Mouse (Mus musculus) CH12.LX (cell line): ENCODE data around the gene Entpd1. TPM values are rescaled to one million over a fixed set of nuclear protein-coding genes. Genes with fewer than 3 reads are reported as not detected.

Source experiments
- DNase-seq: peaks from one replicate; pipeline ENCODE4 v3.0.0-alpha.2; 2013; ENCODE audit errors: extremely low read depth
- H3K27ac ChIP-seq: 2 replicates; pipeline ENCODE4 v1.5.1; 2012; ENCODE audit warnings: low read depth, mild to moderate bottlenecking, control low read depth, moderate library complexity; ENCODE audit not compliant: insufficient read depth
- H3K27me3 ChIP-seq: replicated peaks from 2 replicates; pipeline ENCODE3; 2012; ENCODE audit warnings: inconsistent platforms
- H3K36me3 ChIP-seq, 2 experiments: replicated peaks in 1 of 2; 2 replicates each; pipeline versions ENCODE3 to v1.6.1; 2012; ENCODE audit warnings: inconsistent platforms in 1 of 2, low read length in 1 of 2, mild to moderate bottlenecking in 1 of 2, mixed read lengths in 1 of 2, moderate library complexity in 1 of 2; ENCODE audit not compliant: control insufficient read depth in 1 of 2, insufficient read depth in 1 of 2
- H3K4me1 ChIP-seq, 2 experiments: 2 replicates each; pipeline ENCODE4 v1.6.1; 2012; ENCODE audit warnings: inconsistent platforms in 1 of 2, moderate library complexity in 1 of 2; ENCODE audit not compliant: insufficient read depth in 2 of 2, control insufficient read depth in 1 of 2
- H3K4me2 ChIP-seq: 2 replicates; pipeline ENCODE4 v1.6.1; 2012; ENCODE audit warnings: low read depth, mild to moderate bottlenecking, control low read depth; ENCODE audit not compliant: poor library complexity, insufficient read depth, severe bottlenecking
- H3K4me3 ChIP-seq, 3 experiments: fragments of 150-350 bp in 1 of 3; sonication (generic) in 1 of 3; replicated peaks in 1 of 3; 2 replicates each; pipeline versions ENCODE3 to v1.5.1; 2011 to 2012; ENCODE audit warnings: low read depth in 2 of 3, low read length in 2 of 3, mild to moderate bottlenecking in 2 of 3, moderate library complexity in 2 of 3, control low read depth in 1 of 3, improper control_type of control experiment in 1 of 3, inconsistent platforms in 1 of 3, mixed read lengths in 1 of 3; ENCODE audit not compliant: poor library complexity in 1 of 3
- H3K79me2 ChIP-seq: replicated peaks from 2 replicates; pipeline ENCODE4 v1.6.1; 2012; ENCODE audit warnings: mild to moderate bottlenecking, moderate library complexity; ENCODE audit not compliant: control insufficient read depth, poor library complexity, insufficient read depth, severe bottlenecking; ENCODE audit errors: extremely low read depth
- H3K9ac ChIP-seq: 2 replicates; pipeline ENCODE4 v1.6.1; 2012; ENCODE audit warnings: low read depth, mild to moderate bottlenecking, control low read depth, moderate library complexity; ENCODE audit not compliant: insufficient read depth
- H3K9me3 ChIP-seq: replicated peaks from 2 replicates; pipeline ENCODE3; 2012; ENCODE audit warnings: low read length, inconsistent platforms, mixed read lengths
- E2F4 ChIP-seq: IDR thresholded peaks from 2 replicates; pipeline ENCODE4 v1.6.1; 2011; ENCODE audit warnings: low read depth, low read length, improper control_type of control experiment; ENCODE audit not compliant: insufficient replicate concordance
- ELF1 ChIP-seq: IDR thresholded peaks from 2 replicates; pipeline ENCODE4 v1.6.1; 2014; ENCODE audit warnings: low read depth, mild to moderate bottlenecking, inconsistent platforms, low read length, improper control_type of control experiment
- GABPA ChIP-seq: IDR thresholded peaks from 2 replicates; pipeline ENCODE4 v1.6.1; 2012; ENCODE audit warnings: low read depth, low read length, improper control_type of control experiment, inconsistent platforms; ENCODE audit not compliant: insufficient replicate concordance
- HCFC1 ChIP-seq: IDR thresholded peaks from 2 replicates; pipeline ENCODE4 v1.6.1; 2012; ENCODE audit warnings: low read depth, mild to moderate bottlenecking, inconsistent platforms, low read length, improper control_type of control experiment
- IRF4 ChIP-seq: IDR thresholded peaks from 2 replicates; pipeline ENCODE4 v1.6.1; 2014; ENCODE audit warnings: low read depth, mild to moderate bottlenecking, inconsistent platforms, low read length, improper control_type of control experiment
- JUN ChIP-seq: IDR thresholded peaks from 2 replicates; pipeline ENCODE4 v1.6.1; 2011; ENCODE audit warnings: low read depth, mild to moderate bottlenecking, low read length, improper control_type of control experiment, moderate library complexity; ENCODE audit not compliant: insufficient read depth
- JUND ChIP-seq: conservative IDR thresholded peaks from 2 replicates; pipeline ENCODE4 v1.6.1; 2011; ENCODE audit warnings: low read depth, low read length, improper control_type of control experiment
- MAX ChIP-seq: IDR thresholded peaks from 2 replicates; pipeline ENCODE4 v1.6.1; 2011; ENCODE audit warnings: low read length, improper control_type of control experiment
- MXI1 ChIP-seq: IDR thresholded peaks from 2 replicates; pipeline ENCODE4 v1.6.1; 2011; ENCODE audit warnings: mild to moderate bottlenecking, low read depth, low read length, improper control_type of control experiment
- MYC ChIP-seq: IDR thresholded peaks from 2 replicates; pipeline ENCODE4 v1.6.1; 2011; ENCODE audit warnings: low read depth, mild to moderate bottlenecking, improper control_type of control experiment, low read length
- NELFE ChIP-seq: IDR thresholded peaks from 2 replicates; pipeline ENCODE4 v1.6.1; 2011; ENCODE audit warnings: low read depth, low read length, improper control_type of control experiment
- NRF1 ChIP-seq: IDR thresholded peaks from 2 replicates; pipeline ENCODE4 v1.6.1; 2014; ENCODE audit warnings: low read depth, mild to moderate bottlenecking, inconsistent platforms, low read length, improper control_type of control experiment, moderate library complexity
- PAX5 ChIP-seq: IDR thresholded peaks from 2 replicates; pipeline ENCODE4 v1.6.1; 2012; ENCODE audit warnings: low read length, inconsistent platforms, mixed read lengths
- RAD21 ChIP-seq: IDR thresholded peaks from 2 replicates; pipeline ENCODE4 v1.6.1; 2011; ENCODE audit warnings: low read depth, mild to moderate bottlenecking, low read length, improper control_type of control experiment, moderate library complexity
- RCOR1 ChIP-seq: conservative IDR thresholded peaks from 2 replicates; pipeline ENCODE4 v1.6.1; 2012; ENCODE audit warnings: low read depth, mild to moderate bottlenecking, inconsistent platforms, low read length, improper control_type of control experiment
- SMC3 ChIP-seq: IDR thresholded peaks from 2 replicates; pipeline ENCODE4 v1.6.1; 2011; ENCODE audit warnings: low read depth, low read length, improper control_type of control experiment
- TBP ChIP-seq: conservative IDR thresholded peaks from 2 replicates; pipeline ENCODE4 v1.6.1; 2011; ENCODE audit warnings: low read depth, low read length, improper control_type of control experiment
- UBTF ChIP-seq: IDR thresholded peaks from 2 replicates; pipeline ENCODE4 v1.6.1; 2012; ENCODE audit warnings: low read depth, mild to moderate bottlenecking, inconsistent platforms, low read length, improper control_type of control experiment, moderate library complexity
- USF1 ChIP-seq: IDR thresholded peaks from 2 replicates; pipeline ENCODE4 v1.6.1; 2014; ENCODE audit warnings: low read depth, mild to moderate bottlenecking, inconsistent platforms, low read length, improper control_type of control experiment
- ZKSCAN1 ChIP-seq: IDR thresholded peaks from 2 replicates; pipeline ENCODE4 v1.6.1; 2012; ENCODE audit warnings: low read depth, inconsistent platforms, low read length, improper control_type of control experiment, borderline replicate concordance
- ZNF384 ChIP-seq: IDR thresholded peaks from 2 replicates; pipeline ENCODE4 v1.6.1; 2012; ENCODE audit warnings: low read depth, low read length, improper control_type of control experiment, inconsistent platforms
- dilution Hi-C: fragments of 300-500 bp; cut with MboI; formaldehyde crosslinking; loops from 2 replicates; pipeline ENCODE4 v1.14.3; 2020; ENCODE audit warnings: low sequenced_read_pairs; ENCODE audit not compliant: extremely low pct_unique_long_range_greater_than_20kb, extremely low pct_ligation_motif_present
- in situ Hi-C: fragments of 300-500 bp; cut with MboI; formaldehyde crosslinking; loops from 3 replicates; pipeline ENCODE4 v1.14.3; 2019; ENCODE audit warnings: low sequenced_read_pairs, low pct_ligation_motif_present, low pct_unique_long_range_greater_than_20kb, mixed read lengths
- polyA plus RNA-seq: library from polyadenylated mRNA; unstranded; fragments of >175 nt; gene quantifications from 2 replicates; pipeline ENCODE4 v1.2.1, GENCODE M21; 2012; ENCODE audit warnings: low read depth; ENCODE audit not compliant: insufficient read length
- total RNA-seq, 2 experiments: library from RNA; depleted of rRNA; stranded (reverse); fragments of 300-350 nt in 1 of 2; fragments of >200 nt in 1 of 2; gene quantifications; 2 replicates each; pipeline ENCODE4 v1.2.3; 2012 to 2014

Gene Entpd1
- total and polyA plus RNA-seq, 3 experiments, result 14.7 to 21.2 (median 19.5) TPM

- no peak for DNase-seq
- Histone ChIP-seq H3K36me3 (peaks cover 67 to 74% of the 10 kb centered on the region in 2 experiments), H3K9ac (no peak overlapping the region), H3K9me3 (no peaks in the 10 kb centered on the region), H3K4me3 (no peak overlapping the region), H3K79me2 (no peaks in the 10 kb centered on the region), H3K4me2 (no peak overlapping the region), H3K4me1 (no peaks in the 10 kb centered on the region), H3K27me3 (no peaks in the 10 kb centered on the region), H3K27ac (no peak overlapping the region)
- TF ChIP-seq MXI1, result no peak
- no peak for TF ChIP-seq SMC3
- TF ChIP-seq GABPA, result no peak
- no peak for TF ChIP-seq USF1
- TF ChIP-seq NELFE, result no peak
- TF ChIP-seq NRF1, result no peak
- no peak for TF ChIP-seq MYC
- TF ChIP-seq MAX, result no peak
- TF ChIP-seq TBP, result no peak
- no peak for TF ChIP-seq RCOR1
- no peak for TF ChIP-seq ZNF384
- TF ChIP-seq ELF1, result no peak
- no peak for TF ChIP-seq E2F4
- TF ChIP-seq ZKSCAN1, result no peak
- no peak for TF ChIP-seq JUN
- dilution Hi-C loops, result no loop called here
- in situ Hi-C loops, result no loop called here
These were observed 48.1 kb upstream of the Entpd1 start for GRCm38 (mm10) chr19:40563880-40564645.

DNA sequence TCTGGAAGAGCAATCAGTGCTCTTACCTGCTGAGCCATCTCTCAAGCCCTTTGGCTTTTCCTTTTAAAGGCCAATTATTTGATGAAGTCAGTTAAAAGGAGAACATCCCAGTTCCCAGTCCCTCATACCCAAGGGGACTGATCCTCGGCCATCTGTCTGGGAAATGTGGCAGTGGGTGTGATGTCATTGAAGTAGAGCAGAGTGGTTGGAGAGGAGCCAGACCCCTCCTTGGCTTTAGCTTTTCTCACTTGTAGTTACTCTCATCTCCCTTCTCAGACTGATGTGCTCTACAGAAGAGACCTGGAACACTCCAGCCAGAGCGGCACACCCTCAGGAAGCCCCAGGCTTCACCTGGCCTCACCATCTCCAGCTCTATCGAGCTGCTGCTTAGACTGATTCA lies 44.5 kb upstream of the Entpd1 start:
- Histone ChIP-seq H3K36me3 (peaks cover 90 to 99% of the 10 kb centered on the region in 2 experiments), H3K4me1 (no peaks in the 10 kb centered on the region), H3K4me3 (no peak overlapping the region), H3K9me3 (peaks cover 23% of the 10 kb centered on the region), H3K9ac (no peak overlapping the region), H3K4me2 (no peak overlapping the region), H3K79me2 (no peaks in the 10 kb centered on the region), H3K27ac (no peak overlapping the region), H3K27me3 (no peaks in the 10 kb centered on the region)
- in situ Hi-C loops, result no loop called here
- TF ChIP-seq JUND, result no peak
- no peak for TF ChIP-seq MXI1
- TF ChIP-seq MAX, result no peak
- no peak for TF ChIP-seq NRF1
- TF ChIP-seq NELFE, result no peak
- no peak for TF ChIP-seq HCFC1
- no peak for TF ChIP-seq JUN
- no peak for TF ChIP-seq IRF4
- TF ChIP-seq PAX5, result no peak
- no peak for TF ChIP-seq USF1
- TF ChIP-seq GABPA, result no peak
- TF ChIP-seq RAD21, result no peak
- TF ChIP-seq UBTF, result no peak
- dilution Hi-C loops, result no loop called here
- no peak for DNase-seq
